Mouse (Mus musculus) gastrocnemius, adult 2 months (tissue): Measurements from ENCODE around the gene Ryr3. TPM values are rescaled to one million over a fixed set of nuclear protein-coding genes. Genes with fewer than 3 reads are reported as not detected.

ENCODE experiments used
- DNase-seq: peaks from one replicate; pipeline ENCODE4 v3.0.0; 2022
- H3K27ac ChIP-seq: fragments of 200-600 bp; 2 replicates; pipeline ENCODE4 v1.8.1; 2022; ENCODE audit warnings: mild to moderate bottlenecking
- H3K4me3 ChIP-seq: fragments of 200-600 bp; 2 replicates; pipeline ENCODE4 v1.8.1; 2022; ENCODE audit warnings: mild to moderate bottlenecking, moderate library complexity
- CTCF ChIP-seq: fragments of 200-600 bp; IDR thresholded peaks from 2 replicates; pipeline ENCODE4 v1.8.1; 2022; ENCODE audit warnings: antibody characterized with exemption, mild to moderate bottlenecking, moderate library complexity
- intact Hi-C: fragments of 180-260 bp; cut with DNase I; formaldehyde crosslinking; loops from one replicate; pipeline ENCODE4 v1.15.1; 2025
- total RNA-seq, 2 experiments: library from RNA; stranded (reverse); gene quantifications; 2 replicates each; pipeline ENCODE4 v1.2.3; 2021

Gene Ryr3
- total RNA-seq, 2 experiments from 2014 or later: 0.08 to 2.1 TPM

DNA sequence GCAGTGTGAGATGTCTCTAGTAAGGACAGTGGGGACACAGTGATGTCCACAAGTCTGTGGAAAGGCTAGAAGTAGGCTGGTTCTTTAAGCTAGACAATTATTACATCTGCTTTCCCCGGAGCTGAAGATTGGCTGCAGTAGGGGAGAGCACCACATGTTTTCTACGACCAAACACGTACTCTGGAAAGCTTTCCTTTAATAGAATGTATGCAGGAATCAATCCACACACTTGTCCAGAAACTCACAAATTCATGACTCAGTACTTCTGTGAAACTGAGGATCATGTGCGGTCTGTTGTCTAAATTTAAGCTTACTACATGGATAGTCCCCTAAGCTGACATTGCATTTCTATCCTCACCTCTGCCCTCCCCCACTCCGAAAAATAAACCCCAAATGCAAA, 157.5 kb downstream of the Ryr3 start:
- no peak for DNase-seq
- H3K27ac ChIP-seq: no peak overlapping the region
- H3K4me3 ChIP-seq: no peak overlapping the region
- intact Hi-C loops: no loop called here
- TF ChIP-seq CTCF: no peak

GRCm38 (mm10) chr2:113058914-113059313, 158.0 kb downstream of the Ryr3 start:
- intact Hi-C loops: no loop called here
- DNase-seq: no peak
- Histone ChIP-seq H3K27ac (no peak overlapping the region), H3K4me3 (no peak overlapping the region)
- no peak for TF ChIP-seq CTCF

GRCm38 (mm10) chr2:113058116-113058515, 158.8 kb downstream of the Ryr3 start:
- TF ChIP-seq CTCF: no peak
- DNase-seq: no peak
- no peak overlapping the region for H3K27ac ChIP-seq
- intact Hi-C loops: no loop called here
- H3K4me3 ChIP-seq: no peak overlapping the region

- intact Hi-C loops: no loop called here
- no peak for DNase-seq
- Histone ChIP-seq H3K27ac (no peak overlapping the region), H3K4me3 (no peak overlapping the region)
- TF ChIP-seq CTCF: no peak
Observed at GRCm38 (mm10) chr2:113055591-113055990, 161.3 kb downstream of the Ryr3 start.

GRCm38 (mm10) chr2:113049831-113050230, 167.1 kb downstream of the Ryr3 start:
- DNase-seq: no peak
- H3K4me3 ChIP-seq: no peak overlapping the region
- intact Hi-C loops: no loop called here

GRCm38 (mm10) chr2:113036550-113036949, 180.3 kb downstream of the Ryr3 start:
- intact Hi-C loops: no loop called here
- no peak for TF ChIP-seq CTCF
- Histone ChIP-seq H3K27ac (no peak overlapping the region), H3K4me3 (no peak overlapping the region)
- no peak for DNase-seq

More at GRCm38 (mm10) chr2:113049831-113050230, 167.1 kb downstream of the Ryr3 start:
- no peak overlapping the region for H3K27ac ChIP-seq
- TF ChIP-seq CTCF: no peak

DNA sequence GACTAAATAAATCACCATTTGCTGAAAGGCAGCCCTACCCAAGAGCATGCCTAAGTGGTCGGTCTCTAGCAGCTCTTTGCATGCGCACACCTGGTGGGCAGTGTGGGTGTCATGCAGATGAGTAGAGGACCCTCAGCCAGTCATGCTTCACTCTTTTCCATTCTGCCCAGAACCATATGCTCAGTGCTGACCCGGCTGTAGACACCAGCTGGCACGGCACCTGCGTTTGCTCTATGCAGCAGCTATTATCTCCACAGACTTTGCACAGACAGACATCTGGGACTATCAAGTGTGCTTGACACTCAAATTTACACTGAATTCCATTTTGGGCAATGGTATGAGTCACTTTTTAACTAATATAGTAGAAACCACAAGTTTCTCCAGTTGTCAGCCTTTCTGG, 186.2 kb downstream of the Ryr3 start:
- intact Hi-C loops: no loop called here
- no peak for TF ChIP-seq CTCF
- DNase-seq: no peak
- no peak overlapping the region for H3K4me3 ChIP-seq
- H3K27ac ChIP-seq: no peak overlapping the region

- no peak overlapping the region for H3K27ac ChIP-seq
- no peak for TF ChIP-seq CTCF
- no peak for DNase-seq
- intact Hi-C loops: no loop called here
- no peak overlapping the region for H3K4me3 ChIP-seq
Observed at GRCm38 (mm10) chr2:113019896-113020295, 197.0 kb downstream of the Ryr3 start.

GRCm38 (mm10) chr2:113018278-113018677, 198.6 kb downstream of the Ryr3 start:
- intact Hi-C loops: no loop called here
- TF ChIP-seq CTCF: no peak
- no peak overlapping the region for H3K4me3 ChIP-seq
- no peak overlapping the region for H3K27ac ChIP-seq
- DNase-seq: no peak

DNA sequence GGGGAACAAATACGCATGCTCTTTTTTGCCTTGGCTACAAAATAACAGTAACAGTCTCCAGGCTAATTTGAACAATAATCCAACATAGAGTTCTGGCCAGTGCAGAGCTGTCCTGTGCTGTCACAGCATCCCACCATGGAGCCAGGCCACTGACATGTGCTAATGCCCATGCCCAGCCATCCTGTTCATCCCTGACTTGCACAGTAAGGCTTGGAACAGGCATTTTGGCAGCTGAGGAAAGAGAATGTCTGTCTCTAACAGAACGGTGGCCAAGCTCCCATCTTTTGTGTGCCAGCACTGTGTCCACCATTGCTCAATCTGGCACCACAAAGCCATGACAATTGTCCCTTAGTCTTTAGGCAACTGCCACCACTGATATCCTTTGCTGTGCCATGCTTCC, 200.7 kb downstream of the Ryr3 start:
- DNase-seq: no peak
- no peak overlapping the region for H3K4me3 ChIP-seq
- no peak for TF ChIP-seq CTCF
- no peak overlapping the region for H3K27ac ChIP-seq
- intact Hi-C loops: no loop called here

DNA sequence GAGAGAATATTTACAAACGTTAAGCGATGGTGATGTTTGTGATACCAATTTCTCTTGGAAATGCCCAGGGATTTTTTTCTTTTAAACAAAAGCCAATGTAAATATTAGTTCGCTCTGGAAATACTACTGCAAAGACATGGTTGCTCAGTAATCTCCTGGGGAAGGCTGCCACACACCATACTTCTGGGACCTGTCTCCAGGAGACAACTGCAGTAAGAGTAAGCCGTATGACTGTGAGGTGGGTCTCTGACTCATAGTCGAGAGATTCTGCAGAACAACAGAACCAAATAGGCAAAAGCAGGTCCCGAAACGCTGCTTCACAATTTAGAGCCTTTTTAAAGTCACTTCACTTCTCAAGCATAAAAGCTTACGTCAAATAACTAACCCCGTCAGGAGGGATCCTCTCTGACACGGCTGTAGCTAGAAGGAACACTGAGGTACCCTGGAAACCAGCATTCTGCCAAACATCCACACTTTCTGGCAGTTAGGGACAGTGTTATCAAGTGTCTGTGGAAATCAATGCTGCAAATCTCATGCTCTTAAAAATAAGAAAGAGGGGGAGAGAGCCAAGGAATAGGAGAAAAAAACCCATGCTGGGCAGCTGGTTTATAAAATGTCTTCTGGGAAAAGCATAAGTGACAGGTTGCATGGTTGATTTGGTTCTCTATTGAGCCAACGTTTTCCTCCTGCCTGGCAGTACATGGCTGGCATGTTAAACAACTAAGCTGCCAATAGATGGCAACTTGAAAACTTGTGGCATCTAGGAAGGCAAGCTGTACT, 207.7 kb downstream of the Ryr3 start:
- DNase-seq: no peak
- intact Hi-C loops: no loop called here
- Histone ChIP-seq H3K27ac (no peak overlapping the region), H3K4me3 (no peak overlapping the region)
- no peak for TF ChIP-seq CTCF

- H3K4me3 ChIP-seq: no peak overlapping the region
- DNase-seq: no peak
- intact Hi-C loops: no loop called here
- H3K27ac ChIP-seq: no peak overlapping the region
- no peak for TF ChIP-seq CTCF
Observed at GRCm38 (mm10) chr2:112998498-112998897, 218.4 kb downstream of the Ryr3 start.

DNA sequence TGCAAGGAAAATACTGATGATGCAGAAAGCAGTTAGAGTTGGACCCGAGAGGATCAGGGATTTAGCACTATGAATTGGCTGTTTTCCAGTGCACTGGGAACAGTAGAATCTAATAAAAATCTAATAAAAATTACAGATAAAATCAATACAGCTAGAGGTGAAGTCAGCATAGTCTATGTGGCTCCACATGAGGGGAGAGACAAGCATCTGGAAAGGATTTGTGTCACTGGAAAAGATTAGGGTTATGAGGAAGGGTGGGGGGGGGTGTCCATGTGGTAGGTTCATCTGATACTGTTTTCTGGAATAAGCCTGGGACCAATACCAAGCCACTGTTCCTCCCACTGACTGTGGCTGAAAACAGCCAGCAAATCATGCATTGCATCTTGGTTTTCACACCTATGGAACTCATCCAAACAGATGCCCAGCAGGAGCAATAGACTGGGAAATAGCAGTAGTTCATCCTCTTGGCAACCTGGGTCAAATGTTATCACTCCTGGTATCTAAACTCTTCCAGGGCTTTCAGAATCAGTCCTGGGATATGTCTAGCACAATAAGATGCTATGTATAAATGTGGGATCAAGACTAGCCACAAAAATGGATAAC, 233.9 kb downstream of the Ryr3 start:
- intact Hi-C loops: no loop called here
- DNase-seq: no peak
- no peak overlapping the region for H3K4me3 ChIP-seq
- H3K27ac ChIP-seq: no peak overlapping the region
- no peak for TF ChIP-seq CTCF
